Mouse (Mus musculus): Measurements from ENCODE around the gene Axdnd1. TPM values are rescaled to one million over a fixed set of nuclear protein-coding genes. Genes with fewer than 3 reads are reported as not detected.

Axdnd1 gene
- polyA plus RNA-seq (2017; shearing (Covaris generic)) = 0.29 TPM

GRCm38 (mm10) chr1:156420671-156421297, at the start of gene Axdnd1:
TSS of gene Axdnd1 (minus strand) at chr1:156421159.

GRCm38 (mm10) chr1:156365740-156366139, 55.2 kb downstream of the Axdnd1 start, which contains the start of gene Gm2000:
TSS of gene Gm2000 (plus strand) at chr1:156366040.

DNA sequence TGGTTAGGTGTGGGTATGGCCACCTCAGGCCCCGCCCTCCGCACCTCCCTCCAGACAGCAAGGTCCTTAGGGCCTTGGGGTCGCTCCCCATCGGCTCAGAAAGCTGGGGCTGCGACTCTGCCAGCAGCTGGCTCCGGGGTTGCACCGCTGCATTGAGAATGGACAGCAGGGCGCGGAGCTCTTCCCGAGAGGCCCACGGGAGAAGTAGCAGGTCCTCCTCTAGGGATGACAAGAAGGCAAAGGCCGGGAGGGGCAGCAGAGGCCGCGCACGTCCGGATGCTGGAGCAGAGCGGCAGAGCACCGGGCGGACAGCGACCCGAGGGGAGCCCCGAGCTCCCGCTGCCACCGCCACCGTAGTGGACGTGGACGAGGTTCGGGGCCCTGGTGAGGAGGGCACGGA, 110.3 kb downstream of the Axdnd1 start, which contains the start of gene Nphs2:
Gene Nphs2, plus strand, starts transcription at position 98 of the 400 bp plus-strand sequence.

DNA sequence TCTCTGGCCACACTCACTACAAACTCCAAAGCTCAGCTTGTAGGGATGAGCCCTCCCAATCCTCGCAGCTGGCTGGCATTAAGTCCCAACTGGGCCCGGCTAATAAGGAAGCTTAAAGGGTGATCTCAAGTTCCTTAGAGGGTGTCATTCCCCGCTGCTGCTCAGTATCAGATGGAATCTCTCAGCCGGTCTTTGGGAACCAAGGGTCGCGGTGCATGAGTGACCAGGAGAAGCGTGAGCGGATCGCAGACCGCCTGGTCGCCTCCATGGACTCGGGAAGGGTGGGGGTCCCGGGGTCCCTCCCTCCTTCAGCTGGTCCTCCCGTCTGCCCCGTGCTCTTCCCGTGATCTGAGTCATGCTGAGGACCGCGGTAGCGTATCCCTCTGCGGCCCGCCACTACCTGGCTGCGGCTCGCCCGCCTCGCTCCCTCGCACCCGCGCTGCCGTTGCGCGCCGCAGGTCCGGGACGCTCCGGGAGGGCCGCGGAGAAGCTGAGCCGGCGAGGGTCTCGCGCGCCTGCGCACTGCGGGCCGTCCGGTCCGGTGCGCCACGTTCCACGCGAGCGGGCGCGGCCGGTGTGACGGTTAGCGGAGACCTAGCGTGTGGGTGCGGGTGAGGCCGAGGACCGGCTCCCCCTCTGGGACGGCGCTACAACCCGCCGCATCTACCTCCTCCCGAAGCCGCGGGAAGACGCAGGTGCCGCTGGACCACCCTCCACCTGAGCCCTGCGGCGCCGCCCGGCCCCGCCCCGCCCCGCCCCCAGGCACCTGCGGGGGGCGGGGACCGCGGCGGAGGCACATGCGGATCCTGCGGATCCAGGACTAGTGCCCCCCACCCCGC, 117.8 kb downstream of the Axdnd1 start, which contains the start of gene Tdrd5:
Gene Tdrd5, minus strand, starts transcription at position 754 of the 839 bp plus-strand sequence.

Other genes starting within 250 kb of the Axdnd1 start
- gene Fam163a, start 216.1 kb downstream of the Axdnd1 start, polyA plus RNA-seq (2017; shearing (Covaris generic)) = not detected
- not detected for gene Tdrd5, start 117.5 kb downstream of the Axdnd1 start, polyA plus RNA-seq (2017; shearing (Covaris generic))
- not detected for gene Nphs2, start 110.4 kb downstream of the Axdnd1 start, polyA plus RNA-seq (2017; shearing (Covaris generic))
- gene Gm2000, start 55.1 kb downstream of the Axdnd1 start, polyA plus RNA-seq (2017; shearing (Covaris generic)) = 1,028 TPM
- 54.5 TPM for gene Soat1, start 53.2 kb upstream of the Axdnd1 start, polyA plus RNA-seq (2017; shearing (Covaris generic))
- 0.99 TPM for gene Gm10031, start 102.9 kb upstream of the Axdnd1 start, polyA plus RNA-seq (2017; shearing (Covaris generic))
- 2.5 TPM for gene Abl2, start 137.6 kb upstream of the Axdnd1 start, polyA plus RNA-seq (2017; shearing (Covaris generic))